Mouse (Mus musculus) cortical plate, adult 2 months (tissue): ENCODE data around the gene Cept1.

Experiments used
- CTCF ChIP-seq: fragments of 200-500 bp; IDR thresholded peaks from 2 replicates; pipeline ENCODE4 v1.5.1; 2011; ENCODE audit warnings: mild to moderate bottlenecking, control low read depth, low read length; ENCODE audit not compliant: insufficient read depth; ENCODE audit errors: extremely low read depth
- POLR2A ChIP-seq: fragments of 200-500 bp; IDR thresholded peaks from 2 replicates; pipeline ENCODE4 v1.6.1; 2011; ENCODE audit warnings: mild to moderate bottlenecking, low read length, control low read depth; ENCODE audit not compliant: insufficient read depth; ENCODE audit errors: extremely low read depth

DNA sequence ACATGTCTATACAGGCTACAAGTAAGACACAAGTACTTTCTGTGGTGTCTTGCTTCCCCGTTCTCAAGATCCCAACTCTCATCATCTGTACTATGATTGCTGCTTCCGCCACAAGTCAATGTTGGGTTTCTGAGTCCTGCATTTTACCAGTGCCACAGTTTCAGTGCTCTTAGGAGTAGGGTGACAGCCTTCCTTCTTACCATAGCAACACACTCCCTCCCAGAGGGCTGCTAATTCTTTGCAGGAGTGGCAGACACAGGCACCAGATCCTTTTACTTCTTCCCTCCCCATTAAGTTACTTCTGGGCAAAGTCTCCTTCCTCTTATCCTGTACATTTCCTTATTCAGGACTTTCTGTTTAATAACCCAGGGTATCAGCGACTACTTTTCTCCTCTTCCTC lies 62.7 kb downstream of the Cept1 start:
- TF ChIP-seq CTCF (no peak), POLR2A (no peak)
